Mouse (Mus musculus): ENCODE data around the gene Plin5.
"Not testable (repeated sequence)": the region's sequence is repeated elsewhere in the genome, so short reads cannot be mapped to it uniquely, and the experiment has no call there.

Gene Plin5

DNA sequence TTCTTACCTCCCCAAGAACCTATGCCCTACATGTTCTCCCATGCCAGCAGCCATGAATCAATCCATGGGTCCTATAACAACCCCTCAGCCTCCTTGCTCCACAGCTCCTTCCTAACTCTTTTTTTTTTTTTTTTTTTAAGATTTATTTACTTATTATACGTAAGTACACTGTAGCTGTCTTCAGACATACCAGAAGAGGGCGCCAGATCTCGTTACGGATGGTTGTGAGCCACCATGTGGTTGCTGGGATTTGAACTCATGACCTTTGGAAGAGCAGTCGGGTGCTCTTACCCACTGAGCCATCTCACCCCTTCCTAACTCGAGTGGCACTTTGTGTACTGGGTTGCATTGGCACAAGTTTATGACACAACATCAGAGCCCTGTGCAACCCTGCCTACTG, 51.7 kb downstream of the Plin5 start:
- not testable (repeated sequence) for DNase-seq

DNA sequence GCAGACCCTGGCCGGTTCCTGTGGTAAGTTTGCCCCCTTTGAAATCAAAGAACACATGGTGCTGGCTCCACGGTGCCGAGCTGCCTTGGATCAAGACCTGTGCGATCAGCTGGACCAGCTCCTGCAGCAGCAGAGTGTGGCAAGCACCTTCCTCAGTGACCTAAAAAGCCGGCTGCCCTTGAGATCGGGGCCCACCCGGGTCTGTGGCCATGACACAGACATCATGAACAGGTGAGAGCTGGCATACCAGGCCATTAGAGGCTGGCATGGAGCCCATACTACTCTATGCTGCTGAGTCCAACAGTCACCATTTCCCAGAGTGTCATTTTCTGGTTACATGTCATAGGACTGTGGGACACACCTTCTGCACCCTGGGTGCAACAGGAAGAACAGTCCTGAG, 55.3 kb downstream of the Plin5 start:
- no peak for DNase-seq

Measured in lung, postnatal 10 days (tissue).